Mouse (Mus musculus) G1E (cell line): ENCODE results near the gene Armc9. TPM values are rescaled to one million over a fixed set of nuclear protein-coding genes. Genes with fewer than 3 reads are reported as not detected.

ENCODE experiments used
- ATAC-seq: 2 replicates; pipeline ENCODE4 v1.8.0; 2016; ENCODE audit warnings: mild to moderate bottlenecking; ENCODE audit not compliant: insufficient number of reproducible peaks, poor library complexity, low FRiP score, severe bottlenecking; ENCODE audit errors: extremely low read depth
- DNase-seq: peaks from one replicate; pipeline ENCODE4 v3.0.0; 2012; ENCODE audit warnings: low spot score
- H3K27me3 ChIP-seq: 2 replicates; pipeline ENCODE4 v1.6.1; 2012; ENCODE audit warnings: mild to moderate bottlenecking, low read length, inconsistent platforms; ENCODE audit not compliant: insufficient read depth
- H3K36me3 ChIP-seq: replicated peaks from 2 replicates; pipeline ENCODE3; 2012; ENCODE audit warnings: mild to moderate bottlenecking, inconsistent platforms
- H3K4me1 ChIP-seq: 2 replicates; pipeline ENCODE4 v1.6.1; 2012; ENCODE audit warnings: low read depth, low read length, inconsistent platforms, mixed read lengths; ENCODE audit not compliant: insufficient read depth
- H3K4me3 ChIP-seq: 2 replicates; pipeline ENCODE4 v1.5.1; 2012; ENCODE audit warnings: low read depth, mild to moderate bottlenecking, inconsistent platforms, low read length, moderate library complexity, mixed read lengths
- H3K9me3 ChIP-seq: replicated peaks from 2 replicates; pipeline ENCODE4 v1.6.1; 2012; ENCODE audit warnings: inconsistent platforms
- CTCF ChIP-seq: IDR thresholded peaks from 2 replicates; pipeline ENCODE4 v1.5.1; 2012; ENCODE audit warnings: low read depth, low read length, inconsistent platforms, mixed read lengths
- GATA1 ChIP-seq: IDR thresholded peaks from 2 replicates; pipeline ENCODE4 v1.6.1; 2012; ENCODE audit warnings: borderline replicate concordance, low read length, inconsistent platforms, mixed read lengths
- GATA2 ChIP-seq: IDR thresholded peaks from 2 replicates; pipeline ENCODE4 v1.6.1; 2012; ENCODE audit warnings: low read depth, low read length, inconsistent platforms, borderline replicate concordance
- POLR2AphosphoS5 ChIP-seq: IDR thresholded peaks from 2 replicates; pipeline ENCODE4 v1.6.1; 2012; ENCODE audit warnings: low read depth, low read length, inconsistent platforms; ENCODE audit not compliant: insufficient replicate concordance
- TAL1 ChIP-seq: conservative IDR thresholded peaks from 2 replicates; pipeline ENCODE4 v1.6.1; 2012; ENCODE audit warnings: low read depth, low read length, inconsistent platforms, mixed read lengths
- polyA plus RNA-seq: library from polyadenylated mRNA; stranded (reverse); fragments of >175 nt; gene quantifications from 2 replicates; pipeline ENCODE4 v1.2.3, GENCODE M21; 2012
- total RNA-seq, 2 experiments: library from RNA; stranded (forward) in 1 of 2; stranded (reverse) in 1 of 2; fragments of 200-1000 nt in 1 of 2; fragments of >200 nt in 1 of 2; fragmentation: Nextera tagmentation in 1 of 2; gene quantifications; 2 replicates each; pipeline ENCODE4 v1.2.3; 2014 to 2017

Gene Armc9
- total and polyA plus RNA-seq, 3 experiments = 4.8 to 15.0 (median 12.3) TPM

GRCm38 (mm10) chr1:86256311-86256710 is 101.7 kb downstream of the Armc9 start:
- ATAC-seq = no peak
- H3K27me3 ChIP-seq = peaks cover 3% of the 10 kb centered on the region; the same call in 1 of the 2 replicates
- H3K4me1 ChIP-seq = peaks cover 13% of the 10 kb centered on the region
- TF ChIP-seq TAL1 = no peak
- TF ChIP-seq POLR2AphosphoS5 = no peak
- TF ChIP-seq GATA1 = no peak
- TF ChIP-seq CTCF = no peak
- H3K4me3 ChIP-seq = no peak overlapping the region
- no peaks in the 10 kb centered on the region for H3K9me3 ChIP-seq
- DNase-seq = no peak
- peaks cover 3% of the 10 kb centered on the region for H3K36me3 ChIP-seq

GRCm38 (mm10) chr1:86257228-86257627 is 102.6 kb downstream of the Armc9 start:
- TF ChIP-seq TAL1 = no peak
- TF ChIP-seq GATA1 = no peak
- TF ChIP-seq GATA2 = no peak
- TF ChIP-seq CTCF = no peak
- no peak for TF ChIP-seq POLR2AphosphoS5
- no peak overlapping the region for H3K4me3 ChIP-seq
- peaks cover 7% of the 10 kb centered on the region; the same call in 1 of the 2 replicates for H3K27me3 ChIP-seq
- peaks cover 3% of the 10 kb centered on the region for H3K36me3 ChIP-seq
- ATAC-seq (no peak), DNase-seq (no peak)
- H3K4me1 ChIP-seq = peaks cover 14% of the 10 kb centered on the region
- no peaks in the 10 kb centered on the region for H3K9me3 ChIP-seq

DNA sequence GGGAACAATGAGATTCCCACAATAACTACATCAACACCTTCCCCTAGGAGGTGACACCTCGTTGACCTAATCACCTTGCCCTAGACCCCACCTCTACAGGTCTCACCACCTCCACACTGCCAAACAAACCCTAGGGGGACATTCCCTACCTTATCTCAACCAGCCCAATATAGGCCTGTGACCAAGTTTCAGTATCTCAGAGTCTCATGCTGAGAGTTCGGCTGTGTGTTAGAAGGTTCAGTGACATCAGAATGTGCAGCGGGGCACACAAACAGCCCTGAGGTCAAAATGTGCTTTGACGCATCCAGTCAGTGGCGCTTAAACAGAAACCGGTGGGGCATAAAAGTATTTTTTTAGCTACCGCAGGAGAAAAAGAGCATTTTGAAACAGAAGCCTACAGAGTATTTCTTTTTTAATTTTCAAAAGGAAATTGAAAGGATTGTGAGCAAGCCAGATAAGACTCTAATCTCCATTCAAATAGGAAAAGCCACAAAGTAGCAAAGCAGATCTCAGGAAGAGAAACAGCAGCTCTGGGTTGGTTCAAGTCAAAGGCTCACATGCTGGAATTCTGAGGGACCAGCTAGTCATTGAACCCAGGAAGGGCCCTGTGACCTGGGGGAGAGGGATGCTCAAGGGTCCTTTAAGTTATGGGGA is 103.7 kb downstream of the Armc9 start:
- no peak overlapping the region for H3K4me3 ChIP-seq
- H3K36me3 ChIP-seq = peaks cover 3% of the 10 kb centered on the region
- H3K27me3 ChIP-seq = peaks cover 7% of the 10 kb centered on the region; the same call in 1 of the 2 replicates
- TF ChIP-seq GATA1 = no peak
- TF ChIP-seq GATA2 = no peak
- no peak for TF ChIP-seq TAL1
- TF ChIP-seq POLR2AphosphoS5 = no peak
- TF ChIP-seq CTCF = no peak
- no peak for DNase-seq
- H3K4me1 ChIP-seq = peaks cover 25% of the 10 kb centered on the region
- H3K9me3 ChIP-seq = no peaks in the 10 kb centered on the region
- ATAC-seq = peak; percentile 47; the same call in 1 of the 2 replicates

GRCm38 (mm10) chr1:86263564-86264339 is 109.2 kb downstream of the Armc9 start:
- Histone ChIP-seq H3K27me3 (peaks cover 7% of the 10 kb centered on the region; the same call in 1 of the 2 replicates), H3K4me3 (peak overlapping the region; percentile 52; the same call in 1 of the 2 replicates), H3K36me3 (no peaks in the 10 kb centered on the region), H3K9me3 (no peaks in the 10 kb centered on the region), H3K4me1 (peaks cover 51% of the 10 kb centered on the region)
- DNase-seq (peak; percentile 43), ATAC-seq (peak; percentile 76)
- TF ChIP-seq TAL1 (peak; percentile 28; the same call in 1 of the 2 replicates), CTCF (no peak)

GRCm38 (mm10) chr1:86265060-86265459 is 110.5 kb downstream of the Armc9 start:
- Histone ChIP-seq H3K36me3 (no peaks in the 10 kb centered on the region), H3K4me3 (no peak overlapping the region), H3K4me1 (peaks cover 59% of the 10 kb centered on the region), H3K27me3 (peaks cover 6% of the 10 kb centered on the region; the same call in 1 of the 2 replicates), H3K9me3 (no peaks in the 10 kb centered on the region)
- no peak for ATAC-seq
- DNase-seq = no peak
- TF ChIP-seq GATA1 = no peak
- TF ChIP-seq POLR2AphosphoS5 = no peak
- no peak for TF ChIP-seq GATA2
- no peak for TF ChIP-seq CTCF
- TF ChIP-seq TAL1 = no peak

GRCm38 (mm10) chr1:86268492-86269189 is 114.1 kb downstream of the Armc9 start:
- TF ChIP-seq TAL1 (peak; percentile 19), GATA1 (no peak)
- ATAC-seq (peak; percentile 87), DNase-seq (peak; percentile 53)
- H3K9me3 ChIP-seq = no peaks in the 10 kb centered on the region
- peaks cover 9% of the 10 kb centered on the region; the same call in 1 of the 2 replicates for H3K27me3 ChIP-seq
- peak overlapping the region; percentile 1; the same call in 1 of the 2 replicates for H3K4me3 ChIP-seq
- H3K36me3 ChIP-seq = no peaks in the 10 kb centered on the region
- H3K4me1 ChIP-seq = peaks cover 45% of the 10 kb centered on the region
